Mouse (Mus musculus) right cerebral cortex, adult 18-20 months (tissue): ENCODE data around the gene Lrrc4.

Source experiments
- DNase-seq: peaks from one replicate; pipeline ENCODE4 v3.0.0; 2022; ENCODE audit warnings: mixed read lengths

Gene Lrrc4

DNA sequence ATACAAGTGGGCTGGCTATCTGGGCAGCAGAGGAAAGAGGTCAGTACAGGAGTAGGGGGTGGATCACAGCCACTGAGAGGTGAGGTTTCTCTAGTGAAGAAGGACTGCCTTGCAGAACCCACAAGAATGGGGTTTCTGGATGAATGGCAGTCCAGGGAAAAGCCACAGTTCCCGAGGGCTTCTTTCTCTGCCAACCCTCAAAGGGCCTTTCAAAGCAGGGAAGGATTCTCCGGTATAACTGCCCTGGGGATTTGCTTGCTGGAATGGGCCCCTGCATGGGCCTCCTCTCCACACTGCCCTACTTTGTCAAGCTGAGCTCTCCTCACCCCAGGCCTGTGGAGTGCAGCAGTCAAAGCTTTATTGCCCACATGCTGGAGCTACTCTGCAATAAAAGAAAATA lies 22.1 kb upstream of the Lrrc4 start:
- DNase-seq: no peak

DNA sequence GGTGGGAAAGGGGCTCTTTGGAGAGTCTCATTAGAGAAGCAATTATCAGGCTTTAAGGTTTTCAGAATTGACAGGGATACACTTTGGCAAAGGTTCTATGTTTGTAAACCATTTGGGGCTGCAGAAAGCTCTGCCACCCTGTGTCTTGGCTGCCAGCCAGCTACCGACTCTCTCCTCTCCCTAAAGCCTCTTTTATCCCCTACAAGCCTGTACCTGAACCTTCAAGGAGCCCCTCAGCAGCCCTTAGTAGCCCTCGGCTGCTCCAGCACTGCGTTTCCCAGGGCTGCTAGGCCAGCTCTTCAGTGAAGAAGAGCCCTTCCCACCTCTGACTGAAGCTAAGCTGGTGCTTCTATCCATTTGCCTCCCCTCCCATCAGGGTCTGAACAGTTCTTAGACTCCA lies 21.6 kb upstream of the Lrrc4 start:
- DNase-seq: no peak

DNA sequence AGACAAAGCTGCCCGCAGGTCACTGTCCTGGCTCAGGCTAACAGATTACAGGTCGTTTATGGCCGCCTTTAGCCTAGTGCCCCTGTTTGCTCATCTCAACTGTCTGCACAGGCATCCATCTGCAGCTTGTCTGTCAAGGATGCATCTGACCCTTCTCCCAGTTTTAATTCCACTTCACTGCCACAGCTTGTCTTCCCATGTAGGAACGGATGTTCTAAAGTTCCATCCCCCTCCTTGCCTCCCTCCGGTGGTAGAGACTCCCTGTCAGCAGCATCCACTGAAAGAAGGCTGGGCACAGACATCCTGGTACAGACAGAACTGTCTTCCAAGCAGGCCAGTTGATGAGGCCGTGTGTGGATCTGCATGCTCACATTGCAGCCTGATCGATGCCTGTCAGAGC lies 20.8 kb upstream of the Lrrc4 start:
- DNase-seq: no peak

DNA sequence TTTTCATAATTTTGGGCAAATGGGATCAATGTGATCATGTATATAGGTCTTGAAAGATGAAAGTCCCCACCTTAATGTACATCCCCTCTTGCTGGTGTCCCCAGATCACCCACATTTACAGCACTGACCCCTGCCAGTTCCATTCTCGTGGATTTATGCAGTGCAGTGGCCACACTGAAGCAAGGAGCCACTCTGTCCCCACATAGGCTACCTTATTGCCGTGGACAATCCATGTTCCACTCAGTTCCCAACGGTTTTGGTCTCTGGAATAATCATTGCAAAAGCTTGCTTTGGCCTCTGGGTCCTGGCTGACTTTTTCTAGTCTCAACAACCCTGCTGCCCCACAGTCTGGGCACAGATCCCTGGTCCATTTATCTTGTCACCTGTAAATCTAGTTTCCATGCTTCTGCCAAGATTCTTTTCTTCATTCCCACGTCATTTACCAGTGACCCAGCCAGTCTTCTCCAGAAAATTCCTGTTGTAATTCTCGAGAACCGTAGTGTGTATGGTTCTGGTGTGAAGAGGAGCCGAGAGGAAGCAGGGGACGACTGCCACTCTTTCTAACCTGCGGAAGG lies 18.9 kb upstream of the Lrrc4 start:
- no peak for DNase-seq

DNA sequence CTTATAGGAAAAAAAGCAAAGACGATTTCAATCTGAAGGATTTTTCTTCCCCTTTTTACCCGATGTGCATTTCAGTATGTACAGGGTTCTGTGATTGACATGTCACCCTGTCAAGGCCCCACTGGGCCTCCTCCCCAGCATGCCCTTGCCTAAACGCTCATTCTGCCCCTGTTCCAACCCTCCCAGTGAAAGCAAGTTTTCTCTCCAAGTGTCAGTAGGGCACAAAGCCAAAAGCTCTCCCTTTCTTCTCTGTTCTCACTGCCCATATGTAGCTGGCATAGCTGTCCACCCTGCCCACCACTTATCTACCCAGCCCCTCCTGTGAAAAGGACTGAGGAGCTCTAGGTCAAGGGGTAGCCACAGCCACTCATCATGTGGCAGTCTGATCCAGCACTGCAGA lies 17.8 kb upstream of the Lrrc4 start:
- no peak for DNase-seq

DNA sequence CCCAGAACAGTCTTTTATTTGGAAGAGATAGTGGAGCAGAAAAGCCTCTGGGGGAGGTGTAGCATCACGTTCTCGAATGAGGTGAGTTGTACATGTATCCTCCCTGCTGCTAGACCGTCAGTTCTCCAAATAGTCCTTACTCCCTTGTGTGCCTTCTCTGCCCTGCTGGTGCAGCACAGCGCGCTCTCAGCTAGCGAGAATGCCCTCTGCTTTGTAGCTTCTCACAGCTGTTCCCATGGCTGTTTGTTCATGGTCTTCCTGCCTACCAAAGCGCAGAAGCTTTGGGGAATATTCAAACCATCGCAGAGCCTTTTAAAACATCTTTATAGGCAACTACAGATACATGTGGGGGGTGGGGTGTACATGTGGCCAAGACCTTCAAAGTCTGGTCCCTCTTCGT lies 17.3 kb upstream of the Lrrc4 start:
- DNase-seq: no peak

DNA sequence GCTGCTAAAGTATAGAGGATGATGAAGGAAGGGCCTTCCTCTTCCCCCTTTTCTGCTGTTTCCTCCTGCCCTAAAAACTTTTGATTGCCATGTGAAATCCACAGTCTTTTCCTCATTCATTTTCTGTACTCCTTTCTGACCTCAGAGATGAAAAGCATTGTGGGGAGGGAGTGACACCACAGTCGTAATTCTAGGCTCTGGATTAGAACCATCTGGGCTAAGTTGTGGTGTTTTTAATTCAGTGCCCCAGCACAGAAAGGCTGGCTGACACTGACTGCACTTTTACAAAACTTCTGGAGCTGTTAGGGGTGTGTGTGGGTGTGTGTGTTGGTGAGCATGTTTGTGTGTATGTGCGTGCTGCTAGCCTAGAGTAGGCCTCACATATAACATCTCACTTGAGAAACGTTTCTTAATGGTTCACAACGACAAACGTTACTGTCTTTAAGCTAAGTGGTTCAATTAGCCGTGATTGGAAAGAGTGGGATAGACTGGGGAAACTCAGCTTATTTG lies 16.8 kb upstream of the Lrrc4 start:
- DNase-seq: no peak

DNA sequence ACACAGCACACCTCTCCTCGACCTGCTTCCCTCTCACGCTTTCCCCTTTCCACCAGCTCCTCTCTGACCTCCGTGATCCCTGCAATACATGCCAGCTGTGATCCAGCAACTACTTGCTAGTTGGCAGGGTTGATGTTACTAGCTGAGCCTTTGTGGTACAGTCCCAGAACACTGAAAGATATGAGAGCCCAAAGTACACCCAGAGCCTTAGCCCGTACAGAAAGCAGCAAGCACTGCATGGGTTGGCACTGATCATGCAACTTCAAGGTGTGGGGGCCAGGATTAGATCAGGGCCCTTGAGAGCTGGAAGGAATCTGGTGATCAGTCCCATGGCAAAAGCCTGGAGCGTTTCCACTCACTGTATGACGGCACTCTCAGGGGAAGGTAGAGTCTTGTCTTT lies 16.1 kb upstream of the Lrrc4 start:
- no peak for DNase-seq

DNA sequence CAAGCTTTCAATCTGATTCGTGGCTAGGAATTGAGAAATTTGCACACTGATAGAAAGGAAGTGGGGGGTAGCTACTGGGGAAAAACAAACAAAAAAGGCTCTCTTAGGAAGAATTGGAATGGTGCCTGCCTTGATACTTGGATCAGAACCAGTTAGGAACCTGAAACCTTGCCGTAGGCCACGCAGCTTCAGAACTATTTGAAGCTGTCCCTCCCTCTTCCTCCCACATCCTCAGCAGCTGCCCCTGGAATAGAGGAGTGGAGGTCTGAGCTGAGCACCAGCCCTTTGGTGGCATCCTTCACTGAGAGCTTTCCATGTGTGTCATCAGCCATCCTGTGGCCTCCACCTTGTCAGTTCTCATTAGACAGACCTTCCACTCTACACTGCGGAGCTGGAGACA lies 14.1 kb upstream of the Lrrc4 start:
- no peak for DNase-seq

DNA sequence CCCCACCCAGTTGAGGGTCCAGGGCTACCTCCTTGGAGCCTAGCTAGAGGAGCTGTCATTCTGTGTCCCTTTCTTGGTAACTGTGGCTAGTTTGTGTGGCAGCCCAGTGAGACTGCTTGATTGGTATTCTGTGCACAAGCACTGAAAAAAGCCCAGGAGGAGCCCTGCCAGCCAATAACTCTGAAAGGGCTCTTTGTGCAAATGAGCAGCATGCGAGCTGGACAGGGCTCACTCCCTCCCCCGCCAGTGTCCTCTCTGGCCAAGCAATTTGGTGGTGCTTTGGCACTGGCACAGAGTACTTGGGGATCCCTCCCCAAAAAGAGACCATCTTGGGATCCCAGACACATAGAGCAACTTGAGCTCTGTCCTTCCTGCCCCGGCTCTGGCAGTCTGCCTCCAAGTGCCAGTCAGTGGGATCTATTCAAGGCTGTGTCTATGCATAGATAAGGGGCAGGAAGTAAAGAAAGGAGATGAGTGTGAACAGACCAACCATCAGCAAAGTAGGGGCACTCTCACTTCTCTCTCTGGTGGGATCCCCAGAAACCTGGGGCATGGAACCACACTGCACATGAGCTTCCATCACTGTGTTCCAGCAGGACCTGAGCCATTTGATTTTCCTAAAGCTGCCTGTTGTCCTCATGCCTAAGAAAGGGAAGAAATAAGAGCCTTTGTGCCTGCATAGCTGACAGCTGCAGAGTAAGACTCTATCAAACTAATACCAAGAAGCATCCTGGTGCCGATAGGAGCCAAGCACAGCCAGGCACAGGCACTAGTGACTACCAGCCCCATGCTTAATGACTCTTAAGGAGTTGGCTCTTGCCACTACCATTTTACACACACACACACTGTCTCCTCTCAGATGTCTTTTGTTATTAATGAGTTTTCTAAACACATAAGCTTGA lies 11.1 kb upstream of the Lrrc4 start:
- DNase-seq: peak; percentile 80

DNA sequence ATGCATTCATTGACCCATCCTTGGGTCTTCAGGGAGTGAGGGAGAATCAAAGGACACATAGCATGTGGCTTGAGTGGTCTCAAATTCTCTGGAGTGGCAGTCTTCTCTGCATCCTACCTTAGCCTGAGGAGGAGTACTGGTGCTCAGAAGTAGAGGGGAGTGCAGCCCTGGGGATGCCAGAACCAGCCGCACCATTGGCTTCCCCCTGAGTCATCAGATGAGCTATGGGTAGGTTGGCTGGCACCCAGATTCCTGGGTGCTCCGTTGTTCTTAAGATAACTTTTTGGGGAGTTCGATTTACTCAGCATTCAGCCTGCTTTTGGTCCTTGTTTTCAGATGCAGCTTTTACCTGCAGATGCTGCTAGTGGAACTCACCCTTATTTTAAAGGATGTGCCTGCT lies 10.0 kb upstream of the Lrrc4 start:
- no peak for DNase-seq

DNA sequence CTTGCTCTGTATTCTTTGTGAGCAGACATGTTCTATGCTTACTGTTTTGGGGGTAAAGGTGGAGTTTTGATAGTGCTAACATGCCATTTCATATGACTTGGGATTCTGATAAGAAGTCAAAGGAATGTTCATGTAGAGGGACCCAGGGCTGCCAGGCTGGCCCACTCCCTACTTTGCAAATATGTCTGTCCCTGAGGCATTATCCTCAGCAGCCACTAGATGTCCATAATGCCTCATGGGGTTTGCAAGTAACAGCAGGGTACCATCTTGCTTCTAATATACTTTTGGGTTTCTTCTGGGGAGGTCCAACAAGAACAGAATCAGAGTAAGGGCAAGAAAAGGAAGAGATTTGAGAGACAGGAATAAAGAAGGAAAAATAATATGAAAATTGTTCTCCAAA lies 5.1 kb upstream of the Lrrc4 start:
- DNase-seq: no peak

DNA sequence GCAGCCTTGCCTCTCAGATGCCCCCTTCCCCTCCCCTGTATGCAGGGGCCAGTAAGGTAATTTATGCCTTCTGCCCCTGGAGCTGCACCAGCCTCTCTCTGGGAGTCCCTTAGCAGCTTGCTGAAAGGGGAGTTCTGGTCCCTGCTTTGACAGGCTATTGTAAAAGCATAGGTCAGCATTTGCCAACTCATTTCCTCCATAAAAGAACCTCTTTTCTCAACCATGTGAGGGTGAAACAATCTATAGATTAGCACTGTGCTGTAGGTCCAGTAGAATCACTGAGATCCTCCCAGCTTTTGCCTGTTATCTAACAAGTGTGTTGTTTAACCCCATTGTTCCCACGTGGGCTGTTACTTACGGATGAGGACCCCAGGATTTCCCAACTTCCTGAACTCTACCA lies 2.5 kb upstream of the Lrrc4 start:
- no peak for DNase-seq

DNA sequence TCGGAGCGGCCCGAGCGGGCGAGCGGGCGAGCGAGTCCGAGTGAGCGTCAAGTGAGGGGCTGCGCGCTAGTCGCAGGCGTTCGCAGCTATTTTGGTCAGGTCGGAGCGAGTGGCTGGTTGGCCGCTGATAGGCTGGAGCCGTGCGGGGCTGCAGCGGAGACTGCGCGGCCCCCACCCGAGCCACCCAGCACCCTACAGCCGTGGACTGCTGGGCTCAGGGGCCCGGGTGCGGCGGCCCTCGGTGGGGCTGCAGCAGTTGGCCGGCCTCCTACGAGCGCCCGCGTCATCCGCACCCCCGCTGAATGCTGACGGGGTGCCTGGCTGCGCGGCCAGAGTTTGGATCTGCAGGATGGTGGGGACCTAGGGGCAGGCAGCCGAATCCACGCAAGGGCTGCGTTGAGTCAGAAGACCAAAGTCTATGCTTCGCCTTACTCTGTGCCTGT lies 1.9 kb upstream of the Lrrc4 start:
- peak; percentile 86 for DNase-seq

DNA sequence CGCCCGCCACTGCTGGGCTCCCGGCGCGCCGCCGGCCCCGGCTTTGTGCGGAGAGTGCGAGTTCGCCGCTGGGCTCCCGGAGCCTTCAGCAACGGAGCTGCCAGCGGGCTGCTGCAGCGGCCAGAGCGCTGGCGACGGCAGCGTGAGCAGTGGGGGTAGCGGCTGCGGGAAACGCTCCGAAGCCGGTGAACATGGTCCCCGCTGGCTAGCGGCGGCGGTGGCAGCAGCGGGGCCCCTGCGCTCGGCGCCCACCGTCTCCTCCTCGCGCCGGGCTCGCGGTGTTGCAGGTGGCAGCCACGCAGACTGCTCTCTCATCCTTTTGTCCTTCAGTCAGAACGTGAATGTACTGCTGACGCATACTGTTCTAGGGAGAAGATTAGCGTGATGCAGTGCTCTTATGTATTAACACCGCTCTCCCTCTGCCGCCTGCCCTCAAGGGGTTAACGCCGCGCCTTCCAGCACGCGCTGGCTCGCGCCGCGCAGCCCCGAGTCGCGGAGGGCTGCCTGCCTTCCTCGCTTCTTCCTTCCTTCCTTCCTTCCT lies 1.3 kb upstream of the Lrrc4 start:
- DNase-seq: peak; percentile 65

DNA sequence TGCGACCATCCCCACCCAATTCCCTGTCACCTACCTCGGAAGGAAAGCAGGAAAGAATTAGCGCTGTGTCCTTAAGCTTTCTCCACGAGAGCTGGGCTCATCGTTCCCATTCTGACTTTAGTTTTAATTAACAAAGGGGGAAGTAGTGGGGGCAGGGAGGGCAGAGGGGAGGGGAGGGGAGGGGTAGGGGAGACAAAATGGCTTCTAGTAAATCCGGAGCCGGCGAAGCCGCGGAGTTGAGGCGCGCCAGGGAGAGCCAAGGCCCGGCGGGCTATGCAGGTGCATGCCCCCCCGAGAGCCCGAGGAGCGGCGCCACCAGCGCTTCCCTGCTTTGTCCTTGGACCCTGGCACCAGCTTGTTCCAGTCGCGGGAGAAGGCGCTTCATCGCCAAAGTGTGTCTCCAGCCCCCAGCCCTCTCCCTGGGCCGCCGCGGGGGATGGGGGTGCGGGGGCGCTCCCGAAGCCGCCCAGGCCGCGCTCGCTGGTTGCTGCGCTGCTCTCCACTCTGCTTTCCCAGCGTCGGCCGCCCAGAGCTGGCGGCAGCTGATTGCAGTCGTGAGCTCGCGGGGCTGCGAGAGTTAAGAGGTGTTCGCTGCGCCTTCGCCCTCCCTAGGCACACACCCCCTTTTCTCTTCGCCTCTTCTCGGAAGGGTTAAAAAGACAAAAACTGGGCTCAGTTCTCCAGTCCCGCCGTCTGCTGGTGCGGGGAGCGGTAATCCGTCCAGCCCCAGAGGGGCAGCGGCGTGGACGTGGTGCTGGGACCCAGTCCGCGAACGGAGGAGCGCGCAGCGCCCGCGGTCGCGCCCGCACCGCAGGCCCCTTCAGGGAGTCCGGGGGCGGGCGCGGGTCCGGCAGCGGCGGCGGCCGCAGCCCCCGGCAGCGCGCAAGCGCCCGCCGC lies 555 bp upstream of the Lrrc4 start:
- DNase-seq: peak; percentile 61

DNA sequence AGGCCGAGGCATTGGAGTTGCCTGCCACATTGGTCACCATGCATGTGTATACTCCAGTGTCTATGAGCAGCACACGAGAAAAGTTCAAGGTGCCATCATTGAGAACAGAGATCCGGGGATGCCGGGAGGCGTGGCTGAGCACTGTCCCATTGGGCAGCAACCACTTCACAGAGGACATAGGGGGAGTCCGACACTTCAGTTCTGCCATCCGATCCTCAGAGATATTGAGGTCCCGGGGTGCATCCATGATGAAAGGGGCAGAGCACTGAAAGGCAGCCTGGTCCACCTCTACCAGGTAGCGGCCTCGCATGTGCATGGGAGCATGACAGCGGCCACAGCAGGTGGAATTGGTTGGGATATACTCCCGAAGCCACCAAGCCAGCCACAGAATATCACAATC lies 1.2 kb downstream of the Lrrc4 start:
- DNase-seq: no peak

DNA sequence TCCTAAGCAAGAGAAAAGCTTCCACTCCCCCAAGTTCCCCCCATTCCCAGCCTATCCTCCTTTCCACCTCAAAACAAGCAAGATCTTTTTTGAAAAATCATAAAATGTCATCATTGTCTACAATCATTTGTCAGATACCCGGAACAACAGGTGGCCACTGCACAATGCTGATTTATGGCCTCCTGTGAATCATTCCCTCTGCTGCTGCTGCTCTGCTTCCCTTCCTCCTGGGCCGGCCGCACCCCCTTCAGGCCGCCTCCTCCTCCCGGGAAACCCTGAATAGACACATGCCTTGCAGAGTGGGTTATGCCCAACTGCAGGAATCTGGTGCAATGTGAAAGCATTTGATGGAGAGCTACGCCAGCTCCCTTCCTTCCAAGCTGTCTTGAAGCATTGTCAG lies 3.0 kb downstream of the Lrrc4 start:
- peak; percentile 83 for DNase-seq

DNA sequence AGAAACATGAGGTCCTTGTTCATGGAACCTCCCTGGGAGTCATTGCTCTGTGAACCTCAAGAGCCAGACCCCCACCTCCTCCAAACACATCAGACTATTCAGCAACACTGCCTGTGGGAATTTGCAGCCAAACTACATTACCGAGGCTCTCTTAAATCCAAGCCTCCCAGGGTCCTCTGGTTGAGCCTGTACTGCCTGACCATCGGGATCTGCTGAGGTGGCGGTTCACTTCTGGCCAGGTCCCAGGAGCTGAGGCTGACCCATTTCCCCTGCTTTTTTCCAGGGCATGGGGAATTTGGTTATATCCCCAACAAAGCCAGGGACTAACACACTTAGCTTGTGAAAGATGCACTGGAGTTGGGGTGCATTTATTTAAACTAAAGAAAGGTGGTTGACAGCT lies 4.0 kb downstream of the Lrrc4 start:
- no peak for DNase-seq

DNA sequence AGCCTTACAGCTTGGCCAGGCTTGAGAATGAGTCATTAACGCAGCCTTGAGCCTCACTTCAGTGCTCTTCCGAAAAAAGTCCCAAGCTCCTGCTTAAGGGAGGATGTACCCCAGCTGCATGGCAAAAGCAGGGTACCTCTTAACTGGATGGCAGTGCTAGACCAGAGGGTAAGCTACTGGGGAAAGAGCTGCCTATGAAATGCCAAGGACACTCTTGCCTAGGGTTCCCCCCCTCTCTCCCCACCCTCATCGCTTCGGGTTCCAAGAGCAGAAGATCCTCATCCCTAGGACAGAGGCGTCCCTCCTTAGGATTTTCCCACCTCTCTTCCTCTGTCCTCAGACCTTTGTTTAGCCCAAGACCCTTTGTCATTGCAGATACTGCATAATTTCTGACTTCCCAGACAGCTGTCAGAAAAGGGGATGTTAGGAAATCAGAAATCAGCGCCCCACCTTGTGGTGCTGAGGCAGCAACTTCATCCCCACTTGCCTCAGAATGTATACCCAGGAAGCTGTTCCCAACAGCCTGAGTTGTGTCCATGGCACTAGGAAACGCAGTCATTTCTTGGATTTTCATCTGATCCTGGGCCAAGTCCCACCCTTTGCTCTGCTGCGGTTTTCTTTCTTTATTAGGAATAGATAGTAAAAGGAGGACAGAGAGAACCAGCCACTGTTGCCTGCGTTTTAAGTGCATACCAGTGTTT lies 4.7 kb downstream of the Lrrc4 start:
- peak; percentile 34 for DNase-seq

DNA sequence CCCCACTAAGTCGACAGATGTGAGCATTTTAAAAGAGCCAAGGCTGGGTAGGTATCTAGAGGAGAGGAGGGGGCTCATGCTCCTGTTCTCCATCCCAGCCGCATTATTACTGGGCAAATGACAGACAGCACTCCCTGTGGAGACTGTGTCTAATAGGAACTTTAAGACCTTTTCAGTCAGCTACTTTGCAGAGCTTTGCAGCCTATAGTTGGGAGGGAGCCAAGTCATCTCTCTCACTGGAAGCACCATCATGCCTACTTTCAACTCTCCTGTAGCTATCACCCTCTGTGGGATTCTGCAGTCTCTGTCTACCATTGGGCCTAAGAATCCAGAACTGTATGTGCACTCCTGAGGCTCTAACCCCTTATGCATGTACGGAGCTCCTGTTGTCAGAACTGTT lies 5.7 kb downstream of the Lrrc4 start:
- no peak for DNase-seq

DNA sequence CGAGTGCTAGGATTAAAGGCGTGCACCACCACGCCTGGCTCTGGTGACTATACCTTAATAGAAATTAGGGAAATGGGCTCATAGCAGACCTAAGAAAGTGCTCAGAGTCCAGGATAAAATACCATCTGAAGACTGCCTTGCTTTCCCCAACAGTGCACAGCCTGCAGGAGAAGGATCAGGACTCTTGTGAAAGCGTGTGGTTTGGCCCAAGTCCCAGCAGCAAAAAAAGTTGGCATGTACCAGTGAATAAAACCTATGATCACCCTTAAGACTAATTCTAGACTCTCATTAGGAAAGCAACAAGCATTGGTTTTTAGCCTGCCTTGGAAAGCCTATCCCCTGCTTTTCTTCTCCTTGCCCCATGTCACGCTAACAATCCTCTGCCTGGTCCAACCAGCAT lies 7.7 kb downstream of the Lrrc4 start:
- DNase-seq: no peak

DNA sequence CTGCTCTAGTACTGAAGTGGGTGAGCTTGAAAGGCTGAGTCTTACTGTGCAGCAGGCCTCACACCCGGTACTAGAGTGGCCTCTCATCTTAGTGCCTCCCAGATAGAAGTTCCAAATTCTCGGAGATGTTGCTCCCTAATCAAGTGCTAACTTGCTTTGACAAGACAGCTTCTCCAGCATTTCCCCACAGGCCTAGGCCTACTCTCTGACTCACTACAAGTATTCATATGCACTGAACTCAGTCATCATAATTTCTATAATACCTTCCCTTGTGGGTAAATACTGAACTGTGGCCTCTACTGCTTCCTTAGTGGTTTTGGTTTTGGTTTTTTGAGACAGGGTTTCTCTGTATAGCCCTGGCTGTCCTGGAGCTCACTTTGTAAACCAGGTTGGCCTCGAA lies 8.2 kb downstream of the Lrrc4 start:
- DNase-seq: no peak
